Mouse (Mus musculus): ENCODE measurements at regions not wholly inside any gene's neighbourhood (a gene's known extent, or its start where the extent isn't known, plus 50 kb on each side); places are given as distances from the start of the nearest gene placed in this dataset.
A peak's percentile ranks its signal among the peaks of the same experiment; 100 is the strongest.

DNA sequence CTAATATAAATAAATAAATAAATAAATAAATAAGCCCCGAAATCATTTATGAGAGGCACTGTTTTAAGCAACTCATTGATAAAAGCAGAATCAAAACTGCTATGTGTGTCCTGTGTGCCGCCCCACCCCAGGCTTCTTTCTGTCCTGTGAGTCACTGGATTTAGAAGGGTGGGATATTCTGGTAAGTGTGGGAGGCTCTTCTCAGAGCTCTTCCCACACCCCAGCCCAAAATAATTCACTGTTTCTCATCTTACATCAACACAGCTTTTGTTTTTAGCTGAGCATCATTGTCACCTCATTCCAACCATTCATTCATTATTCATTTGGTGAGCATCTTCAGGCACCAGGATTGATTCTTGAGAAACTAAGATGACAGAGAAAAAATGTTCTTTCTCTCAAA, 118.4 kb downstream of the Barx2 start:
- 88% methylated on average over 2 of the region's 2 CpGs for WGBS
- Histone ChIP-seq H3K27me3 (ENCODE audit: control insufficient read depth, insufficient read depth, low read length) (no peaks in the 10 kb centered on the region), H3K36me3 (ENCODE audit: control insufficient read depth, insufficient read depth, low read length) (no peaks in the 10 kb centered on the region), H3K9ac (replicated peaks; ENCODE audit: low read depth, low read length) (no peak overlapping the region), H3K27ac (ENCODE audit: low read length) (no peak overlapping the region), H3K4me2 (replicated peaks; ENCODE audit: low read depth, low read length) (no peak overlapping the region), H3K4me3 (ENCODE audit: low read depth, low read length) (no peak overlapping the region), H3K4me1 (ENCODE audit: control insufficient read depth, insufficient read depth, low read length) (no peaks in the 10 kb centered on the region), H3K9me3 (ENCODE audit: control insufficient read depth, low read depth, low read length) (0 out of 2 replicates have a peak, but pooled peaks cover 3% of the 10 kb centered on the region)
- no peak for ATAC-seq (ENCODE audit: insufficient number of reproducible peaks, insufficient read depth, low FRiP score, low read depth)

DNA sequence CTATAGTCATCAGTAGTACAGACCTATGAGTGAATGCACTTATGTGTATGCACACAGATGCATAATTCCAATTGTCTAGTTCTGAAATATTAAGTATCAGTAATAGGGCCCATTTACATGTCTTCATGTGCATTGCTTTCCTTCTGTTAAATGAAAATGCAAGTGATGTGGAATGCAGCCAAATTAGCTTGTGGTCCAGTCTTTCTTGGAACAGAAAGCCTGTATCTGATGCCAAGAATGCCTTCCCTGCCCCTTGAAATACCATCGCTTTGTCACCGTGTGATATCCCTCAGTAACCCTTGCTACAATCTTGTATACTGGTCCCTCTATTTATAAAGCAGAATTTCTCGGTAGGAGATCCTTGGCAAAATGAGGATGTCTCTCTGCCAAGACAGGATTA, 137.3 kb downstream of the Barx2 start:
- no peak for ATAC-seq (ENCODE audit: insufficient number of reproducible peaks, insufficient read depth, low FRiP score, low read depth)
- Histone ChIP-seq H3K27me3 (ENCODE audit: control insufficient read depth, insufficient read depth, low read length) (no peaks in the 10 kb centered on the region), H3K36me3 (ENCODE audit: control insufficient read depth, insufficient read depth, low read length) (no peaks in the 10 kb centered on the region), H3K9me3 (ENCODE audit: control insufficient read depth, low read depth, low read length) (no peaks in the 10 kb centered on the region), H3K4me2 (replicated peaks; ENCODE audit: low read depth, low read length) (no peak overlapping the region), H3K4me1 (ENCODE audit: control insufficient read depth, insufficient read depth, low read length) (no peaks in the 10 kb centered on the region), H3K27ac (ENCODE audit: low read length) (no peak overlapping the region), H3K4me3 (ENCODE audit: low read depth, low read length) (no peak overlapping the region), H3K9ac (replicated peaks; ENCODE audit: low read depth, low read length) (no peak overlapping the region)
- 91% methylated on average over 3 of the region's 3 CpGs for WGBS

DNA sequence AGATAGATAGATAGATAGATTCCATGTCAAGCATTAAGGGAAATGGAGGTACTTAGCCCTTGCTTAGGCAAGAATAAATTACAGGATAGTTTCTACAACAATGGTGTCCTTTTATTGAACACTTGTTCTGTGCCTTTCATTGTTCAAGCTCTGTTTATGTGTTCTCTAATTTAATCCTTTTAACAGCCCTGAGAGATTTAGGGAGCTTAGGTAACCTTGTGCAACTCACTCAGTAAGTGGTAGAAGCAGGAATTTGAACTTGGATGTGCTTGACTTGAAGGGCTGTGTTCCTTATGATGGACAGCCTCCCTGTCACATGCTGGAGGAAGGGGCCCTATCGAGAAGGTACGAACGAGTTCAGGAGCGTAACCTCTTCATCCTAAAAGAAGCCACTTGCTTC, 147.9 kb downstream of the Barx2 start:
- H3K9ac ChIP-seq (replicated peaks; ENCODE audit: low read depth, low read length): no peak overlapping the region
- WGBS: 84% methylated on average over 4 of the region's 4 CpGs
- ATAC-seq (ENCODE audit: insufficient number of reproducible peaks, insufficient read depth, low FRiP score, low read depth): no peak
- H3K27me3 ChIP-seq (ENCODE audit: control insufficient read depth, insufficient read depth, low read length): no peaks in the 10 kb centered on the region
- no peak overlapping the region for H3K27ac ChIP-seq (ENCODE audit: low read length)
- no peaks in the 10 kb centered on the region for H3K36me3 ChIP-seq (ENCODE audit: control insufficient read depth, insufficient read depth, low read length)
- no peak overlapping the region for H3K4me3 ChIP-seq (ENCODE audit: low read depth, low read length)
- H3K4me2 ChIP-seq (replicated peaks; ENCODE audit: low read depth, low read length): no peak overlapping the region
- H3K4me1 ChIP-seq (ENCODE audit: control insufficient read depth, insufficient read depth, low read length): no peaks in the 10 kb centered on the region
- no peaks in the 10 kb centered on the region for H3K9me3 ChIP-seq (ENCODE audit: control insufficient read depth, low read depth, low read length)

GRCm38 (mm10) chr9:31757894-31758561, 155.2 kb downstream of the Barx2 start:
- Histone ChIP-seq H3K9me3 (ENCODE audit: control insufficient read depth, low read depth, low read length) (no peaks in the 10 kb centered on the region), H3K36me3 (ENCODE audit: control insufficient read depth, insufficient read depth, low read length) (no peaks in the 10 kb centered on the region), H3K27me3 (ENCODE audit: control insufficient read depth, insufficient read depth, low read length) (no peaks in the 10 kb centered on the region), H3K4me2 (replicated peaks; ENCODE audit: low read depth, low read length) (no peak overlapping the region), H3K27ac (ENCODE audit: low read length) (no peak overlapping the region), H3K4me3 (ENCODE audit: low read depth, low read length) (no peak overlapping the region), H3K4me1 (ENCODE audit: control insufficient read depth, insufficient read depth, low read length) (no peaks in the 10 kb centered on the region), H3K9ac (replicated peaks; ENCODE audit: low read depth, low read length) (no peak overlapping the region)
- WGBS: 55% methylated on average over 6 of the region's 6 CpGs
- peak; percentile 42; the same call in 1 of the 2 replicates for ATAC-seq (ENCODE audit: insufficient number of reproducible peaks, insufficient read depth, low FRiP score, low read depth)

DNA sequence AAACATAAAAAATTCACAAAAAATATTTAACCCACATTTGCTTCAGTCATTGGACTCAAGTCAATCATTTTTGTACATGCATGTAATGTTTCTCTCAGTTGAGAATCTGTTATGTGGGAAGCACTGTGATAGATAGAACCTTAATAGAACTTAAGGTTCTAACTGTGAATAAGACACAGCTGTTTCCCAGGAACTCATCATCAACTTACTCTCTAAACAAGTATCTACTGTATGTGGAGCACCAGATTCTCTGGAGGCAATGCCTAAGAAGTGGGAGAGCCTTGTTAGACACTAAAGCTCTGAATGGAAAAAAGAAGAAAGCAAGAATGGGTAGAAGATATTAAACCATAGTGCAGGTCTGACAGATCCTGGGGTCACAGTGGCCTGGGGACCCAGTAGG, 182.8 kb downstream of the Barx2 start:
- no peak for ATAC-seq (ENCODE audit: insufficient number of reproducible peaks, insufficient read depth, low FRiP score, low read depth)
- no peak overlapping the region for H3K27ac ChIP-seq (ENCODE audit: low read length)
- no peak overlapping the region for H3K4me3 ChIP-seq (ENCODE audit: low read depth, low read length)
- H3K4me1 ChIP-seq (ENCODE audit: control insufficient read depth, insufficient read depth, low read length): no peaks in the 10 kb centered on the region
- no peak overlapping the region for H3K9ac ChIP-seq (replicated peaks; ENCODE audit: low read depth, low read length)
- H3K4me2 ChIP-seq (replicated peaks; ENCODE audit: low read depth, low read length): no peak overlapping the region
- no peaks in the 10 kb centered on the region for H3K9me3 ChIP-seq (ENCODE audit: control insufficient read depth, low read depth, low read length)
- H3K27me3 ChIP-seq (ENCODE audit: control insufficient read depth, insufficient read depth, low read length): no peaks in the 10 kb centered on the region
- H3K36me3 ChIP-seq (ENCODE audit: control insufficient read depth, insufficient read depth, low read length): no peaks in the 10 kb centered on the region

- H3K9ac ChIP-seq (replicated peaks; ENCODE audit: low read depth, low read length): no peak overlapping the region
- no peaks in the 10 kb centered on the region for H3K36me3 ChIP-seq (ENCODE audit: control insufficient read depth, insufficient read depth, low read length)
- no peak overlapping the region for H3K27ac ChIP-seq (ENCODE audit: low read length)
- H3K4me3 ChIP-seq (ENCODE audit: low read depth, low read length): no peak overlapping the region
- no peaks in the 10 kb centered on the region for H3K27me3 ChIP-seq (ENCODE audit: control insufficient read depth, insufficient read depth, low read length)
- H3K4me2 ChIP-seq (replicated peaks; ENCODE audit: low read depth, low read length): no peak overlapping the region
- no peaks in the 10 kb centered on the region for H3K9me3 ChIP-seq (ENCODE audit: control insufficient read depth, low read depth, low read length)
- no peaks in the 10 kb centered on the region for H3K4me1 ChIP-seq (ENCODE audit: control insufficient read depth, insufficient read depth, low read length)
- no peak for ATAC-seq (ENCODE audit: insufficient number of reproducible peaks, insufficient read depth, low FRiP score, low read depth)
- 66% methylated on average over 6 of the region's 6 CpGs for WGBS
Observed at GRCm38 (mm10) chr9:31719309-31719708, 194.0 kb downstream of the Barx2 start.

DNA sequence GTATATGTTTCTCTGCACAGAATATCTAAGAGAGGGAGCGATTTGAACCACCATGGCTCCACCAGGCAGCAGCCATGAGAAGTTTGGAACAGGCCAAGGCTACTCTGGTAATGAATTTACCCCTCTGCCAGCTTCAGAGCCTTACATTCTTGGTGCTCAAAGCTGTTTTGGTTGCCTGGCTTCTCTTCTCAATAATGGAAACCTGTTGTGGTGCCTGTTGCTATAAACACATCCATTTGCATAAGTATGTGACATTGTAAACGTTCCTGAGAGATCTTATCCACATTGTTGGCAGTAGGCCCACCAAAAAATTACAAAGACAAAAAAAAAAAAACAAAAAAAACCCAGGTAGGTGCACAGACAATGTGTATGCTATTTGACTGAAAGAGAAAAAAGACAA, 203.2 kb downstream of the Barx2 start:
- WGBS: 54% methylated on average over 2 of the region's 2 CpGs
- H3K9me3 ChIP-seq (ENCODE audit: control insufficient read depth, low read depth, low read length): no peaks in the 10 kb centered on the region
- 0 out of 2 replicates have a peak, but pooled peaks cover 2% of the 10 kb centered on the region for H3K4me1 ChIP-seq (ENCODE audit: control insufficient read depth, insufficient read depth, low read length)
- no peak overlapping the region for H3K9ac ChIP-seq (replicated peaks; ENCODE audit: low read depth, low read length)
- no peaks in the 10 kb centered on the region for H3K36me3 ChIP-seq (ENCODE audit: control insufficient read depth, insufficient read depth, low read length)
- no peak overlapping the region for H3K27ac ChIP-seq (ENCODE audit: low read length)
- no peak overlapping the region for H3K4me2 ChIP-seq (replicated peaks; ENCODE audit: low read depth, low read length)
- ATAC-seq (ENCODE audit: insufficient number of reproducible peaks, insufficient read depth, low FRiP score, low read depth): no peak
- no peaks in the 10 kb centered on the region for H3K27me3 ChIP-seq (ENCODE audit: control insufficient read depth, insufficient read depth, low read length)
- H3K4me3 ChIP-seq (ENCODE audit: low read depth, low read length): no peak overlapping the region

GRCm38 (mm10) chr9:31706688-31707087, 206.6 kb downstream of the Barx2 start:
- 63% methylated on average over 7 of the region's 7 CpGs for WGBS
- Histone ChIP-seq H3K36me3 (ENCODE audit: control insufficient read depth, insufficient read depth, low read length) (no peaks in the 10 kb centered on the region), H3K4me2 (replicated peaks; ENCODE audit: low read depth, low read length) (no peak overlapping the region), H3K27me3 (ENCODE audit: control insufficient read depth, insufficient read depth, low read length) (no peaks in the 10 kb centered on the region), H3K4me3 (ENCODE audit: low read depth, low read length) (no peak overlapping the region), H3K9me3 (ENCODE audit: control insufficient read depth, low read depth, low read length) (no peaks in the 10 kb centered on the region), H3K27ac (ENCODE audit: low read length) (no peak overlapping the region), H3K4me1 (ENCODE audit: control insufficient read depth, insufficient read depth, low read length) (0 out of 2 replicates have a peak, but pooled peaks cover 2% of the 10 kb centered on the region), H3K9ac (replicated peaks; ENCODE audit: low read depth, low read length) (no peak overlapping the region)
- no peak for ATAC-seq (ENCODE audit: insufficient number of reproducible peaks, insufficient read depth, low FRiP score, low read depth)

DNA sequence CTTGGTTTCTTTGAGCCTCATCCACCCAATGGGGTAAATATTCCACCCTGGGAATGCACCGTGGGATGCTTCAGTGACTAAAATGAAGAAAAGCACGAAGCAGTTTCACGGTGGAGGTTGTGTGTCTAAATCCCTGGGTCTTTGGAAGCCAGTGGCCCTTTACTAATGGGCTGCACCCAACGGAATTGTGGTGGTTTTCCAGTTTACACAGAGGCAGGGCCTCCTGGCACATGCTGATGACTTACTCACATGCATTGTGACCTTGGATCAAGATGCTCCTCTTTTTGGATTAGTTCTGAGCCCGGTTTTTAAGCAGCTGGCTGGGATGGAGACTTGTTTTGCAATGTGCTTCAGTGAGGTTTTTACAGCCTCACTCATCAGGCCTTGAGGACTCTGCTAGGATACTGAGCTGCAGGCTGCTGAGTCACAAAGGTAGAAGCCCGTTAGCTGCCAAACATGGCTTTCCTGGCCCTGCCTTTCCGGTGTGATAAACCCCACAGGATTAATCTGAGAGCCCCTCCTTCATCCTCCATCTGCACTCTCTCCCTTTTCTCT, 222.3 kb downstream of the Barx2 start:
- Histone ChIP-seq H3K36me3 (ENCODE audit: control insufficient read depth, insufficient read depth, low read length) (no peaks in the 10 kb centered on the region), H3K4me2 (replicated peaks; ENCODE audit: low read depth, low read length) (no peak overlapping the region), H3K27me3 (ENCODE audit: control insufficient read depth, insufficient read depth, low read length) (no peaks in the 10 kb centered on the region), H3K9ac (replicated peaks; ENCODE audit: low read depth, low read length) (no peak overlapping the region), H3K4me3 (ENCODE audit: low read depth, low read length) (no peak overlapping the region), H3K27ac (ENCODE audit: low read length) (no peak overlapping the region), H3K4me1 (ENCODE audit: control insufficient read depth, insufficient read depth, low read length) (peaks cover 9% of the 10 kb centered on the region), H3K9me3 (ENCODE audit: control insufficient read depth, low read depth, low read length) (no peaks in the 10 kb centered on the region)
- no peak for ATAC-seq (ENCODE audit: insufficient number of reproducible peaks, insufficient read depth, low FRiP score, low read depth)
- WGBS: 77% methylated on average over 7 of the region's 7 CpGs

Data from stomach, embryonic 14.5 days (tissue).